Mouse (Mus musculus) liver, postnatal 0 days (tissue): ENCODE measurements at regions not wholly inside any gene's neighbourhood (a gene's known extent, or its start where the extent isn't known, plus 50 kb on each side); places are given as distances from the start of the nearest gene placed in this dataset.

Source experiments
- CTCF ChIP-seq: sonication (generic); IDR thresholded peaks from 2 replicates; pipeline ENCODE4 v1.5.1; 2016; ENCODE audit warnings: antibody characterized with exemption, low read depth
- EP300 ChIP-seq: IDR thresholded peaks from 2 replicates; pipeline ENCODE4 v1.6.1; 2016; ENCODE audit warnings: antibody characterized with exemption, low read depth, mild to moderate bottlenecking

DNA sequence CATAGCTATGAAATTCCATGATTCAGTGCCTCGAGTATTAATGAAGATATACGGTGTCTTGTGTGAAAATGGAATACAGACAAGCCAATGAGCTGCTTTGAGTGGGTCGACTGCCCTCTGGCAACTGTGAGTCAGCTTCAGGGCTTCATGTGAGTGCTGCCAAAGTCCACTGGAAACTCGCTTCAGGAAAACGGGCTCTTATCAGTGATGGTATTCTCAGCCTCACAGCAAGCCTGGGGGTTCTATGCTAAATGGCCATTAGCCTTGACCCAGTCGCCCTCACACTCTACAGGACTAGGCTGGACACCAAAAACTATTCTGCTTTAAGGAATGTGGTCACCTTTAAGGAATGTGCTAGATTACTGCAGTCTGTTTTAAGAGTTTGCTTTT is 477.8 kb downstream of the Efnb2 start:
- TF ChIP-seq CTCF = no peak
- TF ChIP-seq EP300 = no peak
